Mouse (Mus musculus) thymus, postnatal 0 days (tissue): Measurements from ENCODE around the gene Gm20431. TPM values are rescaled to one million over a fixed set of nuclear protein-coding genes. Genes with fewer than 3 reads are reported as not detected.
"Not testable (repeated sequence)": the region's sequence is repeated elsewhere in the genome, so short reads cannot be mapped to it uniquely, and the experiment has no call there.

ENCODE experiments used
- DNase-seq: peaks from one replicate; pipeline ENCODE4 v3.0.0-alpha.2; 2015; ENCODE audit warnings: low spot score
- polyA plus RNA-seq: library from polyadenylated mRNA; unstranded; fragments of >200 nt; fragmentation: Nextera tagmentation; extraction: Ambion mirVana; gene quantifications from 2 replicates; pipeline ENCODE4 v1.2.1, GENCODE M21; 2015

Gene Gm20431
- polyA plus RNA-seq, 1 experiment from 2014 or later, result 7.1 TPM

DNA sequence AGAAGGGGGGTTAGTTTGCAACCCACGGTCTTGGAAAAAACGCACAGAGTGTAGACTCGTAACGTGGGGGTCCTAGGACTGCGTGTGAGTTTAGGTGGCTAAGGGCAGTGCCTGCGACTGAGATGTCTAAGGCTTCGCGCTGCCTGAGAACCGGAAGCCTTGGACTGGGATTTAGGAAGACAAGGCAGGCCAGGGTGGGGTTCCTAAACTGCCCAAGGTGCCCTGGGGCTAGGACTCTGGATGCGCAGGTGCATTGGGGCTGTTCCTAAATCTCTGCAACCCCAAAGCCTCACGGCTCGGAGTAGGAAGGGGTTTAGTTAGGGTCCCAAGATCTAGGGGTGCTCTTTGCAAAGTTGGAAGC lies 705 bp downstream of the Gm20431 start:
- DNase-seq, result peak; percentile 45

DNA sequence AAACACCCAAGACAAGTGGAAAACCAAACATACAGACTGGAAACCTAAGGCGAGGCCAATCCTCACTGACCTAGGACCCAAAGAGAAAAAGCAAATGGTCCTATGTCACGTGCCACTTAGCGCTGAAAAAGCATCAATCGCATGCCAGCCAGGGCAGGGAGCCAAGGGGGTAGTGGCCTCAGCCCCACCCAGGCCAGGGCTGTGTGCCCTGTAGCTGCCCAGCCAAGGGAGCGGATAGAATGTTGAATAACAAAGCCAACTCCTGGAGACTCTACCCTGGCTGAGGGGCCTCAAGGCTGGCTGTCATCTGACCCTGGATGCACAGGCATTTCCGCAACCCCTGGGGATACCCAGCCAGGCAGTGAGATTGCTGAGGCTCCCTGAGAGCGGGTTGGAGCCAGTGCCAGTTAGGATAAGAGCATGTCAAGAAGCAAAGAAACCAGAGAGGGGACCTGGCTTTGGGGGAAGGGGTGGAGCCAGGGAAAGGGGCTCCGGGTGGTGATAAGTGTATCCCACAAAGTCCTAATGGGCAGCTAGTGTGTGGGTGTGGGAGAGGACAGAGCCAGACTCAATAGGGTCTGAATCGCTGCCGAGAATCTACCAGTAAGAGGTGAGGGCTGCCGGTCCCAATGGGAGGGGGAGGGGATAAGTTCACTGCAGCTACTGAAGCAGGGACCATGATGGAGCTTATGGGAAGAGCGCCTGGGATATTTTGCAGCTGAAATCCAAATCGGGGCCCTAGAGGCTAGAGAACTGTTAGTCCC lies 1.3 kb downstream of the Gm20431 start:
- DNase-seq, result no peak

DNA sequence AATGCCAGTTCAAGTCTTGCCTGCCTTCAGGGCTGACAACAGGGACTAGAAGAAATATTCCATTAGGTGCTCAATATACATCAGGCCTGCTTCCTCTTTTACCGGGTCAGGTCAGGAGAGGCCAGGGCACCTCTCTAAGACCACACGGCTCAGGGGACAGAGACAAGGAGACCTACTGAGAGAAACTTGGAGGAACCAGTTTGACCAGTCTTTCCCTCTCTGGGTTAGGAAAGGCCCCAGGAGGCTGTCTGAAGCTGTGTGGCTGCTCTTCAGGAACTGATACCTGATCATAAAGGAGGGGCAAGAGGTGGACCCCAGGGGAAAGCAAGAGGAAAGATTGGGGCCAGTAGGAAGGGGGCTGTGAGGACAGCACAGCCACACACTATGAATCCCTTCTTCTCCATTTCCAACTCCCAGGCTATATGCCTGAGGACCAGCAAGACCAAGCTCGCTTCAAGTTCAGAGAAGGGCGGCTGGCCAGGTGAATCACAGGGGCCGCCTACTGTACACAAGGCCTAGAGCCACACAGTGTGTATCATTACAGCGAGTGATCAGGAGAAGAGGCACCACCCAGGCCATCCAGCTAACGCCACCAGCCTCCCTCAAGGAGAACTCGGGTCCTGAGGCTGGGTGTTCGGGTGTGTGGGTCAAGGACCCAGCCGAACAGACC lies 2.0 kb downstream of the Gm20431 start:
- DNase-seq, result no peak

DNA sequence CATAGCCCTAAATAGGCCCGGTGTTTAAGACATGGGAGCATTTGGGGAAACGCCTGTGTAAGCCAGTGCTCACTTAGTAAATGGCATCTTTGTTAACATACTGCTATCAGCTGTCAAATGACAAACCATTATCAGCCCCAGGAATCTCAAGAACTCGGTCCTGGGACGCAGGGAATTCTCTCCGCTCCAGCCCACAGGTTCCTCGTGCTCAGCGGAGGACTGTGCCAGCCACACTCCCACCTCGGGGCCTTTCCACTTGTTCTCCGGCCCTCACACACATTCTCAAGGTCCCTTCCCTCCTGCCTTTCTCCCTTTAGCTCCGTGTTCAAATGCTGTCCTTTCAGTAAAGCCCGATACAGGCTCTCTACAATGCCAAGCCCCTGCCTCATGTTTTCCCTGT lies 2.6 kb downstream of the Gm20431 start:
- DNase-seq, result no peak

DNA sequence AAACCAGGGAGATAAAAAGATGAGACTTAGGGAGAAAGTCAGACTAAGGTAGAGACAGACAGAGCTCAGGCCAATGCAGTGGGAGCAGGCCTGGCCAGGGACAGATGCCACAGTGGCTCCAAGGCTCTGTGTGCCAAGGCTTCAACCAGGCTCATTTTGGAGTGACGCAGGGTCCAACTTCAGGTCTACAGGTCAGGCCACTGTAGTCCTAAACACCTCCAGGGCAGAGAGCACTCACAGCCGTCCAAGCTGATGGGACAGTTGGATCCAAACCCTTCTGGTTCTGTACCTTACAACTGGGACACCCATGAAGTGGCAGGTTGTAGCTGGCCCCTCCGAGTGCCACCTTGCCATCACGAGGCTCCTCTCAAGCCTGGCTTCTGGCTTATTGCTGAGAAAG lies 3.3 kb downstream of the Gm20431 start:
- no peak for DNase-seq

DNA sequence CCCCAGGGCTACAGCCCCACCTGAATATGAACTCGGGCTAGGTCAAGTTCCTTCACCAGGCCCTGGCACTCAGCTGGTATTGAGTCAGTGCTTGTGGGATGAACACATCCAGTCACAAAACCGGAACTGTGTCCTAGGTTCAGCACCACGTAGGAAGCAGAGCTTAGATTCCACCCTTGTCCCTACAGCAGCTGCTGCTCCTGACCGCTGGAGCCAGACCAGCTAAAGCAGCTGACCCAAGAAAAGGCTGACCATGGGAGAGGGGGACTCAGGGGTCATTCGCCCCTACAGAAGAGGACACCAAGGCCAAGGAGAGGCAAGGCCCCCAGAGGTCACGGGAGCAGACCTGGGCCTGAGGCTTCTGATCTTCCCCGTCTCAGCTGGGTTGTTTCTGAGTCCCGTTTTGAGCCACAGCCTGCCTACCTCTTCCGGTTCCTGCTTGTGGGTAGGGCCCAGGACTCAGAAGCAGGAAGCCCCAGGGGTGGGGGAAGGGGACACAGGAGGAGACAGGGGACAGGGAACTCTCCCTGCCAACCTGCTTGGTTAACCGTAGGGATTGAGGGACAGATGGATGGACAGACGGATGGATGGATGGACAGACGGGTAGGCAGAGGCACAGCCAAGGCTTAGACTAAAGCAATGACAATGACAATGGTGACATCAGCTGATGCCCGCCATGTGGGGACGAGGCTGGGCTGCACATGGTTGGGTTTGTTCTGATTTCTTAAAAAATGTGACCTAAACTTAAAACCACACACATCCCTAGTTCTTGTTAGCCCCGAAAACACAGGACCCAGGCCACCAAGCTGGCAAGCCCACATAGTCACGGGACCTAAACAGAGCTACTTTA lies 4.4 kb downstream of the Gm20431 start:
- DNase-seq, result peak; percentile 88

DNA sequence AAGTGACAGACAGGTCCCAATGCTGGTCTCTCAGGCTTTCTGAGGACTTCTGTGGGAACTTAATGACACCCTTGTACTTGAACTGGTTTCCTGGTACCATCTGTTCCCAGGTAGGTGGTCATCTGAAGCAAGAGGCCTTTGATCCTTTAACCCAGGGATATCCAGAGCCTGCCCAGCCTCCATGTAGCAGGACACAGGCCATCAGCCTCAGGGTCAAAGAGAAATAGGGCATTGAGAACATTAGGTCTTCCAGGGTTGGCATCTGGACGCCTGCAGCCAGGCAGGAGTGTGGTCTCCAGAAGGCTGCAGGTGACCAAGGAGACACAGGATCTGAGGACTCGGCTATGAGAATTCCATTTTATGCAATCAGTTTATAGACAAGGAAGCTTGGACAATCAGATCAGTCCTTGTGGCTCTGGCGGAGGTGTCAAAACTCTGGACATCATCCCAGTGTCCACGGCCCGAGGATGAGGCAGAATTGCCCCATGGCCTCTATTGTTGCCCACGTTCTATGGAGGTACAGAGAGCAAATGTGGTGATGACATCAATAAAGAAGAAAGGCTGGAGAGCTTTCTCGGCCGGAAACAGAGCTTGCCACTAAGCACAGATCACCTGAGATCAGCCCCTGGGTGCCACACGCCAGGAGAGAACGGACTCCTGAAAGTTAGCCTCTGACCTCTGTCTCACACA lies 6.2 kb downstream of the Gm20431 start:
- DNase-seq, result no peak

- DNase-seq, result no peak
Measured at GRCm38 (mm10) chr2:167652694-167653093, 8.6 kb downstream of the Gm20431 start.

DNA sequence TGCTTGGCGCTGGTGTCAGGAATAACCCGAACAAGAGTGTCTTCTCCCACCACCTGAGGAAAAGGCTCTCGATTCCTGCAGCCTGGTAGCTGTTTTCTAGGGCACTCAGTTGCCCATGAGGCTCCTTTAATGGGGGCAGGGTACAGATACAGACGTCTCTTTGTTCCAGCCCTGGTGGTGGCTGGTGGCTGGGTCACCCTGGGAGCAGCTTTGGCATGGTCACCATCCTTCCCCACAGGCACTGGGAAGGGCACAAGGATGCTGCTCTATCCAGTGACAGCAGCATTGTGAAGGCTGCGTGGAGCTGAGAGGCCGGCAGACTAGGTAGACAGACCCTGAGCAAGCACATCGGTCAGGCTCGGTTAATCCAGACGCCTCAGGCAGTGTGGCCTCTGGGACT lies 9.7 kb downstream of the Gm20431 start:
- DNase-seq, result no peak

- no peak for DNase-seq
Measured at GRCm38 (mm10) chr2:167649290-167650032, 11.8 kb downstream of the Gm20431 start.

DNA sequence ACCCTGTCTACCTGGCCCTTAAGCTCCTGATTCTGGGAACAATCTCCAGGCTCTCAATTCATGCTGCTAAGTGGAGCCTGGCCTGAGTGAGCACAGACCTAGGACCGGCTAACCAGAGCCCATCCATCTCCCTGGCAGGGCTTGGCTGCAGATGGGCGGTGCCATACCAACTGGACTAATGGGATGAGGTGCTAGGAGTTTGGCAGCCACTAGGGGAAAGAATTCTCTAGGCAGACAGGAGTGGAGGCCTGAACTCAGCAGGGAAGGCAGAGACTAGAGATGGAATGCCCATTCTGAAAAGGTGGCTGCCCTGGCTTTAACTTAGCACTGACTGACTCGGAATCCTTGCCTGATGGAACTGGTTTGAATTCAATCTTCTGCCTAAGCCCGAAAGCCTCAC lies 14.9 kb downstream of the Gm20431 start:
- DNase-seq, result no peak

GRCm38 (mm10) chr2:167643356-167644052 lies 17.8 kb downstream of the Gm20431 start:
- not testable (repeated sequence) for DNase-seq

DNA sequence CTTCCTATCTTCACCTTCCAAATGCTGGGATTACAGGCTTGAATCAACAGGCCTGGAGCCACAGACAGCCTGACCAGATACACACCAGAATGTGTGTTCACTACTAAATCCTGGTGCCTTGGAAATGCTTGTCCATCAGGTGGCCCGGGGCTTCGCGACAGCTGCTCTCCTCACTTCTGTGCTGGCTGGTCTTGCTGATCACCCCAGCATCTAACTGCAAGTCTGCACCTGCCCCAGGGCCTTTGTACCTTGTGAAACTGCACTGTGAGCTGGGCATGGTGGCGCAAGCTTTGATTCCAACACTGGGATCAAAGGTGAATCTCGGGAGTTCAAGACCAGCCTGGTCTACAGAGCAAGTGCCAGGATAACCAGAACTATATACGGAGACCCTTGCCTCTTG lies 19.1 kb downstream of the Gm20431 start:
- no peak for DNase-seq

GRCm38 (mm10) chr2:167641337-167641736 lies 20.0 kb downstream of the Gm20431 start:
- DNase-seq, result no peak

DNA sequence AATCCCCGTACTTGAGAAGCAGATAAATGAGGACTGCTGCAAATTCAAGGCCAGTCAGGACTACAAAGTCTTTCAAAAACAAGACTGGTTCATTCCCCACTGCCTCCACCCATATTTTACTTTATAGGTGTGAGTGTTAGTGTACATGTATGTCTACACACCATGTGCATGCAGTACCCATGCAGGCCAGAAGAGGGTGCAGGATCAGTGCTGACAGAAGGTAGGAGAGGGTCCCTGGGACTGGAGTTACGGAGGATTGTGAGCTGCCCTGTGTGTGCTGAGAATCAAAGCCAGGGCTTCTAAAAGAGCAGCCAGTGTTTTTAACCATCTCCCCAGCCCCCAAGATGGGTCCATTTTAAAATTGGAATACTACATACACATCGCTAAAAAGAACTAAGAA lies 21.0 kb downstream of the Gm20431 start:
- peak; percentile 59 for DNase-seq

- DNase-seq, result no peak
Measured at GRCm38 (mm10) chr2:167634865-167635512, 26.3 kb downstream of the Gm20431 start.

GRCm38 (mm10) chr2:167634338-167634770 lies 26.9 kb downstream of the Gm20431 start:
- peak; percentile 99 for DNase-seq

GRCm38 (mm10) chr2:167633537-167633872 lies 27.8 kb downstream of the Gm20431 start:
- no peak for DNase-seq

DNA sequence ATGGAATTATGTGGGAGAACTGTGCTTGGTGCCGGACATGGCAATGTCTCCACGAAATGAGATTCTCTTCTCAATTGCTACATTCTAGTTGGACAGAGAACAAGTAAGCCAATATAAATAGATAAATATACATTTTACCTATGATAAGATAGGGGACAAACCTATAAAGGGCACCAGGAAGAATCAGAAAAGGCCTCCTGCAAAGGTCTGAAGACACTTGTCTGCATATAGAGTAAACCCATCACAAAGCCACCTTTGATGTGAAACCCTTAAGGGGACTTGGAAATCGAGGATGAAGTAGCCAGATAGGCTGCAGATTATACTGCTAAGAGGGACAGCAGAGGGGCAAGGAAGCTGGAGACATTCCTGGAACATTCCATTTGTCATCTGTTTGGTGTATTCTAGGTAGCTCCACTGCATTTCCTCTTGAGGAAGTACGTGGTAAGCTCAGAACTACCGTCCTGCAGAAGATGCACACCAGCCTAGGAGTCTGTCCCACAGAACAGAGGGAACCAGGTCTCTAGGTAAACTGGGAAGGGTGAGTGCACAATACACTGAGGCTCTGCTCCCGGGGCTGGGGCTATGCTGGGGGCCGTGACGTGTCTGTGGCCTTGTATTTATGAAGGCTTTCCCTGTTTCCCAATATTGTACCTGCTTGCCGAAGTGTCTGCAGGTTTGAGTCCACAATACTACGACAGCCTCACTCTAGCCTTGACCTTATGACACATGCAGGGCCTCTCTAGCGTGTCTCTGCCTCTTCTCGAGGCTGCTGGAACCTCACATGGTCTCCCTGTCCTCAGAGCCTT lies 28.4 kb downstream of the Gm20431 start:
- no peak for DNase-seq
